Mouse (Mus musculus) macrophage (primary cell): ENCODE results near the gene Vwa5b2. TPM values are rescaled to one million over a fixed set of nuclear protein-coding genes. Genes with fewer than 3 reads are reported as not detected.

ENCODE experiments used
- polyA plus RNA-seq: library from polyadenylated mRNA; stranded (reverse); fragments of 250-400 nt; gene quantifications from 3 replicates; pipeline ENCODE4 v1.2.4, GENCODE M21; 2018; ENCODE audit warnings: inconsistent platforms

Vwa5b2 gene
- polyA plus RNA-seq, 1 experiment from 2014 or later = not detected

Other genes starting within 250 kb of the Vwa5b2 start
- gene Abcc5, start 163.1 kb upstream of the Vwa5b2 start, polyA plus RNA-seq = 40.1 to 90.8 TPM (median 40.2 TPM) in 3 replicates
- gene Eif2b5, start 90.7 kb upstream of the Vwa5b2 start, polyA plus RNA-seq = 25.2 to 45.4 TPM (median 30.4 TPM) in 3 replicates
- gene Dvl3, start 72.5 kb upstream of the Vwa5b2 start, polyA plus RNA-seq = 10.4 to 15.3 TPM (median 12.1 TPM) in 3 replicates
- gene Ap2m1, start 54.0 kb upstream of the Vwa5b2 start, polyA plus RNA-seq = 675 to 1,015 TPM (median 722 TPM) in 3 replicates
- 27.6 to 31.0 TPM (median 28.9 TPM) in 3 replicates for gene Abcf3, start 40.9 kb upstream of the Vwa5b2 start, polyA plus RNA-seq
- 3.9 to 18.7 TPM (median 11.9 TPM) in 3 replicates for gene Eef1akmt4, start 22.1 kb downstream of the Vwa5b2 start, polyA plus RNA-seq
- gene Gm49333, start 22.1 kb downstream of the Vwa5b2 start, polyA plus RNA-seq = not detected in 3 replicates
- 10.2 to 25.1 TPM (median 22.1 TPM) in 3 replicates for gene Alg3, start 22.3 kb downstream of the Vwa5b2 start, polyA plus RNA-seq
- gene Camk2n2, start 31.8 kb downstream of the Vwa5b2 start, polyA plus RNA-seq = 1.3 to 3.7 TPM (median 2.1 TPM) in 3 replicates
- gene Ece2, start 40.4 kb downstream of the Vwa5b2 start, polyA plus RNA-seq = 0.09 to 0.20 TPM in 2 of 3 replicates, not detected in the other
- gene Psmd2, start 62.2 kb downstream of the Vwa5b2 start, polyA plus RNA-seq = 143 to 206 TPM (median 205 TPM) in 3 replicates
- gene Eif4g1, start 78.8 kb downstream of the Vwa5b2 start, polyA plus RNA-seq = 125 to 210 TPM (median 165 TPM) in 3 replicates
- 0.22 to 1.6 TPM (median 0.63 TPM) in 3 replicates for gene Fam131a, start 103.8 kb downstream of the Vwa5b2 start, polyA plus RNA-seq
- 5.2 to 20.4 TPM (median 12.3 TPM) in 3 replicates for gene Polr2h, start 128.2 kb downstream of the Vwa5b2 start, polyA plus RNA-seq
- gene Clcn2, start 128.3 kb downstream of the Vwa5b2 start, polyA plus RNA-seq = 0.11 to 0.38 TPM (median 0.35 TPM) in 3 replicates
- gene Chrd, start 143.7 kb downstream of the Vwa5b2 start, polyA plus RNA-seq = not detected in 3 replicates
- gene Thpo, start 145.0 kb downstream of the Vwa5b2 start, polyA plus RNA-seq = not detected in 3 replicates